Mouse (Mus musculus): Measurements from ENCODE around the gene Cab39l. TPM values are rescaled to one million over a fixed set of nuclear protein-coding genes. Genes with fewer than 3 reads are reported as not detected.
"Not testable (repeated sequence)": the region's sequence is repeated elsewhere in the genome, so short reads cannot be mapped to it uniquely, and the experiment has no call there.

Cab39l gene
- polyA plus RNA-seq, 1 experiment, result 5.2 TPM

- H3K27ac ChIP-seq (ENCODE audit: insufficient read depth, low read length), result no peak overlapping the region
- peak; percentile 35 to 65 for DNase-seq (ENCODE audit: low read depth in 1 of 2, low spot score in 2 of 2)
- 29% methylated on average over 5 of the region's 5 CpGs for WGBS
Measured at GRCm38 (mm10) chr14:59605671-59606353, 165.0 kb downstream of the Cab39l start.

GRCm38 (mm10) chr14:59607021-59607420 lies 166.2 kb downstream of the Cab39l start:
- H3K4me1 ChIP-seq (ENCODE audit: control insufficient read depth, insufficient read depth, insufficient read length), result no peaks in the 10 kb centered on the region
- no peak for DNase-seq (ENCODE audit: low read depth in 1 of 2, low spot score in 2 of 2)
- H3K27me3 ChIP-seq (ENCODE audit: control insufficient read depth, insufficient read depth, low read length), result no peaks in the 10 kb centered on the region
- no peaks in the 10 kb centered on the region for H3K36me3 ChIP-seq (ENCODE audit: control insufficient read depth, insufficient read depth, low read length)
- TF ChIP-seq CTCF (IDR thresholded peaks at IDR 0.05; ENCODE audit: extremely low read depth, insufficient read depth, insufficient read length, insufficient replicate concordance), result no peak
- TF ChIP-seq POLR2A (IDR thresholded peaks at IDR 0.05; ENCODE audit: low read depth, low read length), result no peak
- H3K27ac ChIP-seq (ENCODE audit: insufficient read depth, low read length), result no peak overlapping the region
- 31% methylated on average over 3 of the region's 3 CpGs for WGBS
- no peak overlapping the region for H3K4me3 ChIP-seq (ENCODE audit: extremely low read depth, insufficient read depth, insufficient read length)

More at GRCm38 (mm10) chr14:59605671-59606353, 165.0 kb downstream of the Cab39l start:
- H3K27me3 ChIP-seq (ENCODE audit: control insufficient read depth, insufficient read depth, low read length), result peaks cover 2% of the 10 kb centered on the region; the same call in 1 of the 2 replicates
- no peaks in the 10 kb centered on the region for H3K4me1 ChIP-seq (ENCODE audit: control insufficient read depth, insufficient read depth, insufficient read length)
- H3K4me3 ChIP-seq (ENCODE audit: extremely low read depth, insufficient read depth, insufficient read length), result no peak overlapping the region
- no peaks in the 10 kb centered on the region for H3K36me3 ChIP-seq (ENCODE audit: control insufficient read depth, insufficient read depth, low read length)
- TF ChIP-seq CTCF (IDR thresholded peaks at IDR 0.05; ENCODE audit: extremely low read depth, insufficient read depth, insufficient read length, insufficient replicate concordance), result peak; percentile 54; the same call in 1 of the 2 replicates
- TF ChIP-seq POLR2A (IDR thresholded peaks at IDR 0.05; ENCODE audit: low read depth, low read length), result no peak

- Histone ChIP-seq H3K27me3 (ENCODE audit: control insufficient read depth, insufficient read depth, low read length) (no peaks in the 10 kb centered on the region), H3K27ac (ENCODE audit: insufficient read depth, low read length) (no peak overlapping the region), H3K4me3 (ENCODE audit: extremely low read depth, insufficient read depth, insufficient read length) (no peak overlapping the region), H3K36me3 (ENCODE audit: control insufficient read depth, insufficient read depth, low read length) (no peaks in the 10 kb centered on the region), H3K4me1 (ENCODE audit: control insufficient read depth, insufficient read depth, insufficient read length) (no peaks in the 10 kb centered on the region)
- DNase-seq (ENCODE audit: low read depth in 1 of 2, low spot score in 2 of 2), result peak; percentile 4 to 22
- WGBS, result 53% methylated on average over 14 of the region's 14 CpGs
- TF ChIP-seq CTCF (IDR thresholded peaks at IDR 0.05; ENCODE audit: extremely low read depth, insufficient read depth, insufficient read length, insufficient replicate concordance), result peak; percentile 30; the same call in 1 of the 2 replicates
- no peak for TF ChIP-seq POLR2A (IDR thresholded peaks at IDR 0.05; ENCODE audit: low read depth, low read length)
Measured at GRCm38 (mm10) chr14:59612920-59613625, 172.3 kb downstream of the Cab39l start.

- WGBS, result 65% methylated on average over 3 of the region's 3 CpGs
- H3K36me3 ChIP-seq (ENCODE audit: control insufficient read depth, insufficient read depth, low read length), result not testable (repeated sequence)
Measured at GRCm38 (mm10) chr14:59614149-59614548, 173.4 kb downstream of the Cab39l start.

GRCm38 (mm10) chr14:59616802-59617201 lies 176.0 kb downstream of the Cab39l start:
- no peaks in the 10 kb centered on the region for H3K27me3 ChIP-seq (ENCODE audit: control insufficient read depth, insufficient read depth, low read length)
- H3K4me1 ChIP-seq (ENCODE audit: control insufficient read depth, insufficient read depth, insufficient read length), result no peaks in the 10 kb centered on the region
- no peak for DNase-seq (ENCODE audit: low read depth in 1 of 2, low spot score in 2 of 2)
- H3K27ac ChIP-seq (ENCODE audit: insufficient read depth, low read length), result no peak overlapping the region
- H3K4me3 ChIP-seq (ENCODE audit: extremely low read depth, insufficient read depth, insufficient read length), result no peak overlapping the region
- no peaks in the 10 kb centered on the region for H3K36me3 ChIP-seq (ENCODE audit: control insufficient read depth, insufficient read depth, low read length)
- 86% methylated on average over 7 of the region's 7 CpGs for WGBS
- no peak for TF ChIP-seq CTCF (IDR thresholded peaks at IDR 0.05; ENCODE audit: extremely low read depth, insufficient read depth, insufficient read length, insufficient replicate concordance)
- no peak for TF ChIP-seq POLR2A (IDR thresholded peaks at IDR 0.05; ENCODE audit: low read depth, low read length)

More at GRCm38 (mm10) chr14:59614149-59614548, 173.4 kb downstream of the Cab39l start:
- not testable (repeated sequence) for H3K4me3 ChIP-seq (ENCODE audit: extremely low read depth, insufficient read depth, insufficient read length); DNase-seq (ENCODE audit: low read depth in 1 of 2, low spot score in 2 of 2); H3K27ac ChIP-seq (ENCODE audit: insufficient read depth, low read length); H3K27me3 ChIP-seq (ENCODE audit: control insufficient read depth, insufficient read depth, low read length); H3K4me1 ChIP-seq (ENCODE audit: control insufficient read depth, insufficient read depth, insufficient read length)

- H3K4me3 ChIP-seq (ENCODE audit: extremely low read depth, insufficient read depth, insufficient read length), result no peak overlapping the region
- peaks cover 4% of the 10 kb centered on the region; the same call in 1 of the 2 replicates for H3K4me1 ChIP-seq (ENCODE audit: control insufficient read depth, insufficient read depth, insufficient read length)
- 65% methylated on average over 9 of the region's 9 CpGs for WGBS
- H3K27me3 ChIP-seq (ENCODE audit: control insufficient read depth, insufficient read depth, low read length), result peaks cover 9% of the 10 kb centered on the region
- H3K27ac ChIP-seq (ENCODE audit: insufficient read depth, low read length), result no peak overlapping the region
- TF ChIP-seq CTCF (IDR thresholded peaks at IDR 0.05; ENCODE audit: extremely low read depth, insufficient read depth, insufficient read length, insufficient replicate concordance) (no peak), POLR2A (IDR thresholded peaks at IDR 0.05; ENCODE audit: low read depth, low read length) (no peak)
- no peak for DNase-seq (ENCODE audit: low read depth in 1 of 2, low spot score in 2 of 2)
- H3K36me3 ChIP-seq (ENCODE audit: control insufficient read depth, insufficient read depth, low read length), result no peaks in the 10 kb centered on the region
Measured at GRCm38 (mm10) chr14:59624326-59624885, 183.6 kb downstream of the Cab39l start.
